Mouse (Mus musculus) heart, adult 8-10 months (tissue): ENCODE measurements around the gene Adat3. TPM values are rescaled to one million over a fixed set of nuclear protein-coding genes. Genes with fewer than 3 reads are reported as not detected.

Source experiments
- DNase-seq: peaks from one replicate; pipeline ENCODE4 v3.0.0; 2022; ENCODE audit warnings: low spot score
- total RNA-seq, 4 experiments: library from RNA; stranded (reverse); gene quantifications; 2 replicates each; pipeline ENCODE4 v1.2.4; 2022

The Adat3 gene
- total RNA-seq, result under 1 TPM; 0.44 to 0.81 (median 0.73) TPM

DNA sequence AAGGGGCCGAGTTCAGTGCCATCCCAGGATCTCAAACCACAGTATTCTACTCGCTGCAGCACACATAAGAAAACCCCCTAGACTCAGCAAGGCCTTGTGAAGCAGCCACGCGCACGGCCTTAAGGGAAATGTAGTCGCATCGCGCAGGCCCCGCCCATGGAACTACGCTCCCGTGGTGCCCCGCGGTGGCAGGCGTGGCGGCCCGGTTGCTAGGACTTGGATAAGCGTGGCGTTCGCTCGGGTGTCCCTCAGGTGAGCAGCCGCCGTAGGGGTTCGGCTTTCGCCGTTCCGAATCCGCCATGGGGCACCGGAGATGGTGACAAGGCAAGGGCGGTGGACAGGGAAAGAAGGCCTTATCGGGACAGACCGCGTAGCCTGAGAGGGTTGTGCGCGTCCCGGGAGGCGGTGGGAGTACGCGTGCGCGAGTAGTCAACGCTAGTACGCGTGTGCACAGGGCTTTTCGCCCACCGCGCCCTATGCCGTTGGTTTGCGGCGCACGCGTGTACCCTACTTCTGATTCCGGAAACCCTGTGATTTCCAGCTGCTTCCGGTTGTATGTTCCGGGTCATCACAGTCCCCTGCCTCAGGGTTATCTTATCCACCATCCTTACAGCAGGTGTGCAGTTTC is at the start of gene Adat3, which contains the start of gene Scamp4:
Gene Adat3 (plus strand): TSS at position 183 of the 628 bp plus-strand sequence.
Gene Scamp4 (plus strand): TSS at position 175 of the 628 bp plus-strand sequence.
- peak; percentile 95 for DNase-seq

GRCm38 (mm10) chr10:80553575-80553974 is 49.1 kb upstream of the Adat3 start:
- DNase-seq, result no peak

GRCm38 (mm10) chr10:80553997-80554396 is 48.7 kb upstream of the Adat3 start:
- no peak for DNase-seq

GRCm38 (mm10) chr10:80557346-80557965 is 45.2 kb upstream of the Adat3 start:
- peak; percentile 69 for DNase-seq

GRCm38 (mm10) chr10:80559431-80559830 is 43.2 kb upstream of the Adat3 start:
- no peak for DNase-seq

DNA sequence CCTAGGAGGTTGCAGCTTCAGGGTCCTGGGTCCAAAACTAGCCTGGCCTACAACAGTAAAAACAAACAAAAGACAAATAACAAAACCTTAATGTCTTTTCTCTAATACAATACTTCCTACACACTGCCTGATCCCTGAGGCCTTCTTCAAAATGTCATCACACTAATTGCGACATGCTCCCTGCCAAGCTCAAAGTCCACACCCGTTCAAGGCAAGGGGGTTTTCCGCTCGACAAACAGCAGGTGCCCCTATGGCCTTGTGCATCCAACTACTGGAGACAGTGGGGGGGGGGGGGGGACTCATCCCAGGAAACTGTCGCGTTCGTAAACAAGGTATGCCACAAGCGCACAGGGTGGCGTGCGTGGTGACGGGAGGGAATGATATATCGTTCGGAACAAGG is 42.1 kb upstream of the Adat3 start:
- no peak for DNase-seq

DNA sequence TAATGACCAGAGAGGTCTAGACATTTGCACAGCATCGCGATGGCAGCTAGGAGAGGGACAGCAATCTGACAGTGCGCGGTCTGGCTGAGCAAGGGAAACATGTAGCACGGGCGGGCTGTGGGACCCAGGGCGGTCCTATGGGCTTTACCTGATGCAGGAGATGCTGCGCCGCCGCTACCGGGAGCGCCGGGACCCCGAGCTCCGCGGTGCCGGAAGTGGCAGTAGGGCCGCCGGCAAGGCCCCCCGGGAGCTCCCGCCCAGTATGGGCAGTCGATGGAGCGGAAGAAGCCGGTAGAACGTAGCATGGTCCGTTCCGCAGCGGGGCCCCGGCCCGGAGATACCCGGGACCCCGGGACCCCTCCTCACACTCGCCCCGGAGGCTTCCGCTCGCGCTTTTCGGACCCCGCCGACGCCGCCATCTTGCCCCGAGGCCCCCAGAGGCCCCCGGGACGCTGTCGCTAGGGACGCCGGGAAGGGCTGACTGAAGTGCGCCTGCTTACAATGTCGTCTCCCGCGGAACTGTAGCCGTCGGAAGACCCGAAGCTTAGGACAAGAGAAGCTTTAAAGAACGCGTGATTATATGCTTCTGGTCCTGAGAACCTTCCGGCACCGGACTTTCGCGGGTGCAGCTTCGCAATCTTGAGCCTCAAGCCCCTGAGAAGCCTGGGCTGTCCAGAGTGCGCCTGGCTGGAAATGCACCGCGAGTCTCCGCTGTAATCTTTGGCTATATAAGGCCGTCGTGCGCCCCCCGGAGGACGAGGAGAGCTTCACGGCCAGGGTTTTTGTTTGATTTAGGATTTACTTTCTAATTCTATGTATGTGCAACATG is 41.4 kb upstream of the Adat3 start, which contains the start of gene Rexo1:
Gene Rexo1 (minus strand): TSS at position 445 of the 829 bp plus-strand sequence.
- peak; percentile 93 for DNase-seq

GRCm38 (mm10) chr10:80566375-80567092 is 36.1 kb upstream of the Adat3 start:
- DNase-seq, result peak; percentile 80

GRCm38 (mm10) chr10:80568876-80569275 is 33.8 kb upstream of the Adat3 start:
- DNase-seq, result no peak

- DNase-seq, result no peak
Measured at GRCm38 (mm10) chr10:80569664-80570066, 33.0 kb upstream of the Adat3 start.

- DNase-seq, result no peak
Measured at GRCm38 (mm10) chr10:80570419-80570818, 32.3 kb upstream of the Adat3 start.

GRCm38 (mm10) chr10:80570871-80571836 is 31.5 kb upstream of the Adat3 start:
- DNase-seq, result no peak

DNA sequence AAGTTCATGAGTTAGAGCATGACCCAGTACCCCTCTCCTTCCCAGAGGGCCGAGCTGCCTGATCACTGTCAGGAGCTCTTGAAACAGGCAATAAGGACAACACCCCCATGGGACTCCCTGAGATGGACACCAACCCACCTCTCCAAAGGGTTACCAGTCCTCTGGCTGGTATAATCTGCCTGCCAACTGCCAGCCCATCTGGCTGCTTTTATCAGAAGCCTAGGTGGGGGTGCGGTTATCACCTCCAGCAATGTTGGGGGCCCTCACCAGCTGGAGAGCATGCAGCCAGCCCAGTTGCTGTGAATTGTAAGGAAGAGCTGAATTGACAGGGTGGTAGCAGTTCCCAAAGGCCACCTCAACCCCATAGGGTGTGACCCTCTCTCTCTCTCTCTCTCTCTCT is 30.2 kb upstream of the Adat3 start:
- DNase-seq, result no peak

DNA sequence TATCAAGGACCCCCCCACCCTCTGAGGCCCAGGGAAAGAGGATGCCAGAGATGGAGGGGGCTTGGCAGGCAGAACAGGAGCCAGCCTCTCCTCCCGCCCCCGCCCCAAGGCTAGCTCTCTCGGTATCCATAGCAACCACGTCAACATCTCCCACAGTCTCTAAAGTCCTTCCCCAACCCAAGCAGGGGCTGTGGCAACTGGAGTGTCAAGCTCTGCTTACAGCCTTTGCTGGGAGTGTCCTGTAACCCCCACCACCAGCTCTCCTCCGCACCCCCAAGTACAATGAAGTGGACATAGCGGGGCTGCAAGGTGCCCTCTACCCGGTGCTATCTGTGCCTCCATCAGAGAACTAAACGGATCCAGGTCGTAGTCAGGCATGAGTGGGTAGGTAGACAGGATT is 28.7 kb upstream of the Adat3 start:
- no peak for DNase-seq

DNA sequence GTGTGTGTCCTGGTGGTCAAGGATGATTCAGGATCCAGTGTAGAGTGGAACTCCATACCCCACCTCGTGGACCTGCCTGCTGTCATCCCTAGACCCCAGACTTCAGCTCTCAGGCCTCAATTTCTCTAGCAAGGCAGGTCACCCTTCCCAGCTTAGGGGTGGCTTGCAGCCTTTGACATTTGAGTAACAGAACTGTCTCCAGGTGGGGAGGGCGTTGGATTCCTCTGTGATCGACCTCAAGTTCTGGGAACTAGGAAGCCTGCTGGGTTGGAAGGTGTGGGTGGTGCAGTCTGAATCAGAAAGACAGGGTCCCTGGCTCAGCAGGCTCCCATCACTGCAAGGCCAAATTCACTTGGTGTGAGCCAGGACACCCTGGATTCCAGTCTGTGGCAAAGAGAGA is 27.8 kb upstream of the Adat3 start:
- DNase-seq, result no peak

DNA sequence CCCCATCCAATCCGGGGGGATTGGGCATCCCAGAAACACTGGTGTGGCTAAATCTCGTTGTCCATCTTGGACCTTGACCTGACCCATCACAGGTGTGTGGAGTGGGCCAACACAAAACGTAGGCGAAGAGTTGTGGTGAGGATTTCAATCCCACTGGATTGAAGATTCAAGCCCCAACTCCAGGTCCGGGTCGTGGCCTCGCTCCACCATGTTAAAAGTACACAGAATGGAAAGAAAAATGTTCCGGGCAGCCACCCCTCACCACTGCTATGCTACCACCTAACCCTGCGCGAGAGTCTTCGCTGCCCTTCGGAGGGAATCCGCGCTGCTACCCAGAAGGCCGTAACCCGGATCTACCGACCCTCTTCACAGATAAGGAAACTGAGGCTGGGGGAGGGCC is 26.8 kb upstream of the Adat3 start:
- DNase-seq, result no peak

GRCm38 (mm10) chr10:80576351-80577194 is 26.1 kb upstream of the Adat3 start:
- no peak for DNase-seq

DNA sequence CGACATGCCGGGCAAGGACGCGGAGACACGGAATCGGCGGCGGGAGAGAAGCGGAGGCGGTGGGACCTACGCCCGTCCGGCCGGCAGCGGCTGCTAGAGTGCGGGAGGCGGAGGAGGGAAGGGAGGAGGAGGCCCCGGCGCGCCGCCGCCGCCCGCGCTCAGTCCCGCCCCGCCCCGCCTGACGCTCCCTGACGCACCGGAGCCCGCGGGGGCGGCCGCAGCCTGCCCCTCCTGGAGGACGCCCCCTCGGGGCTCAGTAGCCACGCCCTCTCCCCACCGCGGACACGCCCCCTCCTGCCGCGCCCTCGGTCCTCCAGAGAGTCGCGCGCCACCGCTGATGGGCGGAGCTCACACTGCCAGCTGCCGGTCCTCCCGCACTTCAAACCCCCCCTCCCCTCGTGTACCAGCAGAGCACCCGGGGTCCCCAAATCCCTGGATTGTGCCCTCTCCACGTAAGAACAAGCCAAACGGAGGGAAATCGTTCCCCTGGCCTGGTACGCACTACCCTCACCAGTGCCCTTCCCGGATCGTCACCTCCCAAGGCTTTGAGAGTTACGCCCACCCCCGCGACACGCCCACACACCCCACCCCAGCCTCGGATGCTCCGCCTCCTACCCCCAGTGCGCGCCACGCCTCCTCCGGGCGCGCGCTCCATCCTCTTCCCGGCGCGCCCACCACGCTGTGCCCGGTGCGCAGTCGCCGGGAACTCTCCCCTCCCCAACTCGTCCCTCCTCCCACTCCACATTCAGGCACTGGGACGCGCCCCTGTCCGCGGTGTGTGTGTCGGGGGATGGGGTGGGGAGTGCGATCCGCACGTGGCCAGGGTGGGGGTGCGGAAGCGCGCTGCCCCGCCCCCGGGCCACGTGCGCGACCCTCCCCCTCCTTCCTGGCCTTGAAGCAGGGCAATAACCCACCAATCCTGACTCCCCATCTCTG is 25.2 kb upstream of the Adat3 start, which contains the start of gene Klf16:
Gene Klf16 (minus strand): TSS at position 127 of the 936 bp plus-strand sequence.
- DNase-seq, result peak; percentile 98
